Mouse (Mus musculus): ENCODE data around the gene Kcna7.

- TF ChIP-seq CTCF (IDR thresholded peaks at IDR 0.05; ENCODE audit: low read depth) = peak; percentile 99
- peak; percentile 76 for TF ChIP-seq EP300 (IDR thresholded peaks at IDR 0.05; ENCODE audit: low read depth)
These were observed 29.0 kb downstream of the Kcna7 start, which contains the start of gene Gys1 for GRCm38 (mm10) chr7:45434203-45435015.
